8 mouse cellular contexts compared by ENCODE assay signal in genomic region chr5:124445621-124446293, GRCm38 (mm10). TPM values are rescaled to one million over a fixed set of nuclear protein-coding genes. Genes with fewer than 3 reads are reported as not detected.
DNase-seq lines count a peak whose midpoint lies in the region; ATAC-seq and TF ChIP-seq lines count a peak whose summit lies in the region.

No protein-coding gene starts in this region.

- peak; percentile 37 to 46 for DNase-seq in cerebellum, postnatal 36 days
- DNase-seq in kidney, postnatal 0 days (ENCODE audit: low spot score): peak; percentile 10
- DNase-seq in lung, postnatal 4 days: peak; percentile 56 to 59
- DNase-seq in spleen, postnatal 4 days (ENCODE audit: low spot score in 2 of 2): peak; percentile 68 to 85
- no peak for DNase-seq in frontal cortex, postnatal 14 days (ENCODE audit: low spot score in 2 of 2)

- H3K4me3 ChIP-seq in megakaryocyte, embryonic 14.5 days (replicated peaks): peak overlapping the region; percentile 94
- peak overlapping the region; percentile 98 for H3K4me3 ChIP-seq in heart, embryonic 11.5 days (ENCODE audit: low read depth, low read length)
- H3K4me3 ChIP-seq in kidney, postnatal 0 days (replicated peaks; ENCODE audit: low read depth, low read length): peak overlapping the region; percentile 76

- no peak for ATAC-seq in megakaryocyte, adult 5-6 weeks (ENCODE audit: poor library complexity, severe bottlenecking)
- peak; percentile 50 for ATAC-seq in heart, embryonic 11.5 days (replicated peaks; ENCODE audit: insufficient number of reproducible peaks, low FRiP score, low TSS enrichment)
- ATAC-seq in kidney, postnatal 0 days (replicated peaks; ENCODE audit: low FRiP score, low read depth): peak; percentile 55

- WGBS in heart, embryonic 11.5 days (ENCODE audit: insufficient replicate concordance): under 1% methylated on average over 41 of the region's 77 CpGs
- under 1% methylated on average over 21 of the region's 77 CpGs for WGBS in kidney, postnatal 0 days

- peak overlapping the region; percentile 83 for H3K4me2 ChIP-seq in heart, embryonic 11.5 days
- peak overlapping the region; percentile 87 for H3K4me2 ChIP-seq in kidney, postnatal 0 days (ENCODE audit: low read length)

- H3K9me3 ChIP-seq in megakaryocyte, embryonic 14.5 days: no peaks in the 10 kb centered on the region
- H3K9me3 ChIP-seq in heart, embryonic 11.5 days (replicated peaks; ENCODE audit: control insufficient read depth, low read length): no peaks in the 10 kb centered on the region
- H3K9me3 ChIP-seq in kidney, postnatal 0 days (replicated peaks; ENCODE audit: low read length): no peaks in the 10 kb centered on the region

- H3K9ac ChIP-seq in heart, embryonic 11.5 days (ENCODE audit: low read depth, low read length): peak overlapping the region; percentile 95
- peak overlapping the region; percentile 87 for H3K9ac ChIP-seq in kidney, postnatal 0 days (ENCODE audit: low read depth, low read length)

- TF ChIP-seq CTCF in kidney, postnatal 0 days (IDR thresholded peaks at IDR 0.05; ENCODE audit: low read depth): no peak

- H3K36me3 ChIP-seq in megakaryocyte, embryonic 14.5 days (replicated peaks; ENCODE audit: low read length): peaks cover 40% of the 10 kb centered on the region
- H3K36me3 ChIP-seq in heart, embryonic 11.5 days (ENCODE audit: control insufficient read depth, insufficient read depth, low read length): peaks cover 26% of the 10 kb centered on the region
- H3K36me3 ChIP-seq in kidney, postnatal 0 days (ENCODE audit: insufficient read depth, low read length): peaks cover 25% of the 10 kb centered on the region

- peaks cover 78% of the 10 kb centered on the region for H3K4me1 ChIP-seq in megakaryocyte, embryonic 14.5 days
- peaks cover 14% of the 10 kb centered on the region for H3K4me1 ChIP-seq in heart, embryonic 11.5 days (ENCODE audit: control insufficient read depth, insufficient read depth, low read length)
- H3K4me1 ChIP-seq in kidney, postnatal 0 days (replicated peaks; ENCODE audit: insufficient read depth, low read length): peaks cover 8% of the 10 kb centered on the region

- H3K27me3 ChIP-seq in megakaryocyte, embryonic 14.5 days (replicated peaks): no peaks in the 10 kb centered on the region
- H3K27me3 ChIP-seq in heart, embryonic 11.5 days (ENCODE audit: control insufficient read depth, insufficient read depth, low read length): no peaks in the 10 kb centered on the region
- H3K27me3 ChIP-seq in kidney, postnatal 0 days (ENCODE audit: insufficient read depth, low read length): no peaks in the 10 kb centered on the region

- peak overlapping the region; percentile 93 for H3K27ac ChIP-seq in heart, embryonic 11.5 days (ENCODE audit: low read depth, low read length)
- H3K27ac ChIP-seq in kidney, postnatal 0 days: peak overlapping the region; percentile 88

RNA-seq across cellular contexts. Expression of gene Kmt5a, which starts 6.0 kb away (rescaled TPM):
- polyA plus RNA-seq in megakaryocyte, embryonic 14.5 days (2012; ENCODE audit: insufficient read depth, low replicate concordance): 134 and 294 TPM in 2 replicates
- 370 and 380 TPM in 2 replicates for total RNA-seq in megakaryocyte, adult 5-6 weeks (2015)
- 240 and 272 TPM in 2 replicates for total RNA-seq in megakaryocyte, adult 5-6 weeks (2017)
- 89.5 and 93.9 TPM in 2 replicates for polyA plus RNA-seq in heart, embryonic 11.5 days (2014; fragmentation: Nextera tagmentation; extraction: Ambion mirVana)
- polyA plus RNA-seq in kidney, postnatal 0 days (2015; fragmentation: Nextera tagmentation; extraction: Ambion mirVana): 32.8 and 47.5 TPM in 2 replicates

RNA-seq across cellular contexts. Expression of gene Sbno1, which starts 20.0 kb away (rescaled TPM):
- 4.3 and 5.8 TPM in 2 replicates for polyA plus RNA-seq in megakaryocyte, embryonic 14.5 days (2012; ENCODE audit: insufficient read depth, low replicate concordance)
- total RNA-seq in megakaryocyte, adult 5-6 weeks (2015): 65.5 and 82.0 TPM in 2 replicates
- total RNA-seq in megakaryocyte, adult 5-6 weeks (2017): 147 and 182 TPM in 2 replicates
- polyA plus RNA-seq in heart, embryonic 11.5 days (2014; fragmentation: Nextera tagmentation; extraction: Ambion mirVana): 59.9 and 81.6 TPM in 2 replicates
- polyA plus RNA-seq in kidney, postnatal 0 days (2015; fragmentation: Nextera tagmentation; extraction: Ambion mirVana): 56.2 and 70.6 TPM in 2 replicates

RNA-seq across cellular contexts. Expression of gene Rilpl2, which starts 32.4 kb away (rescaled TPM):
- 26.5 and 65.3 TPM in 2 replicates for polyA plus RNA-seq in megakaryocyte, embryonic 14.5 days (2012; ENCODE audit: insufficient read depth, low replicate concordance)
- total RNA-seq in megakaryocyte, adult 5-6 weeks (2015): 42.8 and 45.4 TPM in 2 replicates
- total RNA-seq in megakaryocyte, adult 5-6 weeks (2017): 42.5 and 42.9 TPM in 2 replicates
- polyA plus RNA-seq in heart, embryonic 11.5 days (2014; fragmentation: Nextera tagmentation; extraction: Ambion mirVana): 15.5 and 16.3 TPM in 2 replicates
- polyA plus RNA-seq in kidney, postnatal 0 days (2015; fragmentation: Nextera tagmentation; extraction: Ambion mirVana): 41.9 and 44.7 TPM in 2 replicates

RNA-seq across cellular contexts. Expression of gene Snrnp35, which starts 37.2 kb away (rescaled TPM):
- 8.7 and 27.1 TPM in 2 replicates for polyA plus RNA-seq in megakaryocyte, embryonic 14.5 days (2012; ENCODE audit: insufficient read depth, low replicate concordance)
- total RNA-seq in megakaryocyte, adult 5-6 weeks (2015): 3.8 and 5.7 TPM in 2 replicates
- total RNA-seq in megakaryocyte, adult 5-6 weeks (2017): 10.6 and 12.0 TPM in 2 replicates
- polyA plus RNA-seq in heart, embryonic 11.5 days (2014; fragmentation: Nextera tagmentation; extraction: Ambion mirVana): 12.4 and 12.8 TPM in 2 replicates
- 17.1 and 21.3 TPM in 2 replicates for polyA plus RNA-seq in kidney, postnatal 0 days (2015; fragmentation: Nextera tagmentation; extraction: Ambion mirVana)

Comparison
In these comparisons a context has a peak if more than half of its experiments do, and no peak if none do; other contexts are left out.
1. DNase-seq: peak in cerebellum, postnatal 36 days (2 of 2), kidney, postnatal 0 days (single experiment), lung, postnatal 4 days (2 of 2) and spleen, postnatal 4 days (2 of 2); none in frontal cortex, postnatal 14 days (0 of 2).
2. Peak in every context shown above with its lines, with median percentiles within 50 percentile points of each other: H3K4me3 ChIP-seq.